Mouse (Mus musculus) c-Kit-positive CD71-positive TER-119-positive erythroid progenitor cells, embryonic 14.5 days (primary cell): ENCODE data around the gene Pibf1.
A peak's percentile ranks its signal among the peaks of the same experiment; 100 is the strongest.

Experiments used
- DNase-seq: peaks from one replicate; pipeline ENCODE4 v3.0.0-alpha.2; 2013; ENCODE audit warnings: low spot score

Gene Pibf1

GRCm38 (mm10) chr14:99141786-99142633, 42.8 kb downstream of the Pibf1 start:
- DNase-seq = peak; percentile 75

- no peak for DNase-seq
Measured at GRCm38 (mm10) chr14:99146841-99147240, 47.6 kb downstream of the Pibf1 start.

- DNase-seq = peak; percentile 22
Measured at GRCm38 (mm10) chr14:99152683-99153082, 53.5 kb downstream of the Pibf1 start.

- DNase-seq = no peak
Measured at GRCm38 (mm10) chr14:99159940-99160339, 60.7 kb downstream of the Pibf1 start.

- DNase-seq = no peak
Measured at GRCm38 (mm10) chr14:99163051-99163450, 63.8 kb downstream of the Pibf1 start.

- DNase-seq = no peak
Measured at GRCm38 (mm10) chr14:99174138-99174745, 75.0 kb downstream of the Pibf1 start.

GRCm38 (mm10) chr14:99176559-99176958, 77.3 kb downstream of the Pibf1 start:
- DNase-seq = no peak

GRCm38 (mm10) chr14:99190153-99190790, 91.0 kb downstream of the Pibf1 start:
- DNase-seq = no peak

GRCm38 (mm10) chr14:99205865-99206264, 106.6 kb downstream of the Pibf1 start:
- DNase-seq = no peak

- no peak for DNase-seq
Measured at GRCm38 (mm10) chr14:99206591-99206990, 107.4 kb downstream of the Pibf1 start.

- no peak for DNase-seq
Measured at GRCm38 (mm10) chr14:99210431-99210830, 111.2 kb downstream of the Pibf1 start.

- no peak for DNase-seq
Measured at GRCm38 (mm10) chr14:99218396-99219012, 119.3 kb downstream of the Pibf1 start.

GRCm38 (mm10) chr14:99219757-99220171, 120.5 kb downstream of the Pibf1 start:
- DNase-seq = no peak

GRCm38 (mm10) chr14:99225929-99226328, 126.7 kb downstream of the Pibf1 start:
- no peak for DNase-seq

- DNase-seq = peak; percentile 39
Measured at GRCm38 (mm10) chr14:99229071-99229780, 130.0 kb downstream of the Pibf1 start.

GRCm38 (mm10) chr14:99233056-99233455, 133.8 kb downstream of the Pibf1 start:
- DNase-seq = no peak

- no peak for DNase-seq
Measured at GRCm38 (mm10) chr14:99237115-99237514, 137.9 kb downstream of the Pibf1 start.

GRCm38 (mm10) chr14:99240563-99240962, 141.3 kb downstream of the Pibf1 start:
- no peak for DNase-seq

GRCm38 (mm10) chr14:99244508-99244907, 145.3 kb downstream of the Pibf1 start:
- DNase-seq = no peak

- DNase-seq = no peak
Measured at GRCm38 (mm10) chr14:99262026-99262425, 162.8 kb downstream of the Pibf1 start.

- peak; percentile 66 for DNase-seq
Measured at GRCm38 (mm10) chr14:99263816-99264215, 164.6 kb downstream of the Pibf1 start.

- DNase-seq = no peak
Measured at GRCm38 (mm10) chr14:99265791-99266190, 166.6 kb downstream of the Pibf1 start.
